Comparison of ENCODE assay signal across 19 mouse cellular contexts in the genomic region with DNA sequence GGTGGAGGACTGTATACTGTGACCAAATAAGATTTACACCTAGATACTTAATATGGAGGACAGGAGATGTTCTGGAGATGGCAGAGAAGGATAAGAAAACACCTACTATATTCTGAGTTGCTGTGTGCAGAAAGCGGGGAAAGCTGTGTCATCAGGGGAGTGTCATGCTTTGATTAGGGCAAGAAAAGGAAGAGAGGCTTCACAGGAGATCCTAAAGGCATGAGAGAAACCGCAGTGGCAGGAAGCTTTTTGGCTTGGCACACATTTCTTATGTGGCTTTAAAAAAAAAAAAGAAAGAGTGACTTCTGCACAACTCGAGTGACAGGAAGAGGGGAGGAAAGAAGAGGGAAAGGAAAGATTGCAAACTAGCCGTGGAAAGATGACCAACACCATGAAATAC. TPM values are rescaled to one million over a fixed set of nuclear protein-coding genes. Genes with fewer than 3 reads are reported as not detected.
DNase-seq lines count a peak whose midpoint lies in the region; ATAC-seq and TF ChIP-seq lines count a peak whose summit lies in the region.
"Had no signal": no experiment of that assay in that cellular context is flagged by ENCODE, and none has a peak within 500 bp of the region (broad histone marks: within the 10 kb centered on the region; RNA-seq: fewer than 3 reads in every experiment).

No protein-coding gene starts in this region.

- no peak overlapping the region for H3K4me3 ChIP-seq in heart, embryonic 13.5 days
- no peak overlapping the region for H3K4me3 ChIP-seq in heart, adult 2 months
- H3K4me3 ChIP-seq: intestine, embryonic 15.5 days; left cerebral cortex, adult 2 months had no signal

- no peak for TF ChIP-seq EP300 in heart, adult 2 months (IDR thresholded peaks at IDR 0.05; ENCODE audit: insufficient read depth, low read depth, low read length)

- H3K27me3 ChIP-seq in heart, embryonic 13.5 days (replicated peaks): no peaks in the 10 kb centered on the region
- no peaks in the 10 kb centered on the region for H3K27me3 ChIP-seq in heart, adult 2 months (ENCODE audit: control insufficient read depth, insufficient read depth, low read length)
- H3K27me3 ChIP-seq: intestine, embryonic 15.5 days; Patski had no signal

- TF ChIP-seq CTCF in heart, adult 2 months (IDR thresholded peaks at IDR 0.05): no peak

- peaks cover 7% of the 10 kb centered on the region for H3K79me2 ChIP-seq in heart, adult 2 months (replicated peaks; ENCODE audit: control insufficient read depth, insufficient read depth, low read length)

- ATAC-seq in heart, embryonic 13.5 days (ENCODE audit: extremely low read depth, insufficient number of reproducible peaks, low FRiP score, low TSS enrichment): no peak
- ATAC-seq in megakaryocyte progenitor cell, adult 5-6 weeks (replicated peaks; ENCODE audit: poor library complexity): peak; percentile 41
- ATAC-seq: intestine, embryonic 15.5 days; Patski had no signal

- no peak overlapping the region for H3K9ac ChIP-seq in heart, embryonic 13.5 days
- H3K9ac ChIP-seq in heart, adult 2 months (ENCODE audit: low read depth, low read length): no peak overlapping the region
- H3K9ac ChIP-seq: intestine, embryonic 15.5 days had no signal

- peaks cover 51% of the 10 kb centered on the region for H3K4me1 ChIP-seq in heart, embryonic 13.5 days
- peaks cover 7% of the 10 kb centered on the region for H3K4me1 ChIP-seq in heart, adult 2 months (ENCODE audit: control insufficient read depth, insufficient read depth, low read length)
- H3K4me1 ChIP-seq: intestine, embryonic 15.5 days had no signal

- H3K27ac ChIP-seq in heart, embryonic 13.5 days (replicated peaks): peak overlapping the region; percentile 31; the same call in 1 of the 2 replicates
- H3K27ac ChIP-seq in heart, adult 2 months: no peak overlapping the region
- H3K27ac ChIP-seq: intestine, embryonic 15.5 days; left cerebral cortex, adult 2 months had no signal

- no peaks in the 10 kb centered on the region for H3K9me3 ChIP-seq in heart, embryonic 13.5 days
- H3K9me3 ChIP-seq: intestine, embryonic 15.5 days had no signal

- H3K36me3 ChIP-seq in heart, embryonic 13.5 days: no peaks in the 10 kb centered on the region
- H3K36me3 ChIP-seq in heart, adult 2 months (ENCODE audit: control insufficient read depth, insufficient read depth, low read length): peaks cover 19% of the 10 kb centered on the region
- H3K36me3 ChIP-seq: intestine, embryonic 15.5 days had no signal

- TF ChIP-seq POLR2A in heart, adult 2 months (IDR thresholded peaks at IDR 0.05; ENCODE audit: insufficient read depth, low read depth, low read length): no peak

- intact Hi-C loops in heart, adult 2 months (cut with DNase I): no loop called here

- DNase-seq in heart, adult 2 months: no peak
- DNase-seq in liver: peak; percentile 16
- no peak for DNase-seq in cerebellum, postnatal 36 days
- no peak for DNase-seq in left cerebral cortex, adult 18-20 months (ENCODE audit: low spot score in 2 of 2)
- DNase-seq in embryo, embryonic 9.5 days (ENCODE audit: extremely low spot score): no peak
- DNase-seq in right cerebral cortex, postnatal 10 days (ENCODE audit: low spot score in 2 of 2): no peak
- DNase-seq: adrenal gland, postnatal 10 days; B cell, adult 2 months; cerebellum, adult 11 months; gastrocnemius, postnatal 14 days; kidney, postnatal 14 days; right cerebral cortex, postnatal 4 days had no signal

- peak overlapping the region; percentile 20; the same call in 1 of the 2 replicates for H3K4me2 ChIP-seq in heart, embryonic 13.5 days
- H3K4me2 ChIP-seq: intestine, embryonic 15.5 days had no signal

- WGBS in heart, embryonic 13.5 days: 52% methylated on average over 4 of the region's 4 CpGs
- 24% methylated on average over 4 of the region's 4 CpGs for WGBS in heart, adult 2 months

RNA-seq across cellular contexts. Expression of a gene that starts 4.5 kb away (rescaled TPM):
- polyA plus RNA-seq in heart, embryonic 13.5 days (2015; fragmentation: Nextera tagmentation; extraction: Ambion mirVana): 10.1 TPM in 2 replicates
- 10 to 100 TPM; 62.6 to 82.3 TPM for total RNA-seq in heart, adult 2 months (2021)
- 22.0 and 44.5 TPM in 2 replicates for polyA plus RNA-seq in heart, adult 2 months (2012; rRNA removed)
- total RNA-seq in megakaryocyte progenitor cell, adult 5-6 weeks (2015): 27.6 and 31.8 TPM in 2 replicates
- 24.3 and 27.5 TPM in 2 replicates for total RNA-seq in megakaryocyte progenitor cell, adult 5-6 weeks (2017)
- total RNA-seq in left cerebral cortex, adult 18-20 months (2021): 10 to 100 TPM; 47.1 to 50.7 TPM

RNA-seq across cellular contexts. Expression of a gene that starts 21.8 kb away (rescaled TPM):
- 0.48 and 0.76 TPM in 2 replicates for polyA plus RNA-seq in heart, embryonic 13.5 days (2015; fragmentation: Nextera tagmentation; extraction: Ambion mirVana)
- total RNA-seq in heart, adult 2 months (2021): under 1 TPM in 1 of 2 experiments, not detected in 1; 0.52 TPM
- 0.53 and 0.61 TPM in 2 replicates for polyA plus RNA-seq in heart, adult 2 months (2012; rRNA removed)
- total RNA-seq in megakaryocyte progenitor cell, adult 5-6 weeks (2015): 1.3 TPM in 1 of 2 replicates, not detected in the other
- total RNA-seq in megakaryocyte progenitor cell, adult 5-6 weeks (2017): 0.20 TPM in 1 of 2 replicates, not detected in the other
- total RNA-seq in left cerebral cortex, adult 18-20 months (2021): under 1 TPM; 0.45 to 0.79 TPM

RNA-seq across cellular contexts. Expression of a gene that starts 22.3 kb away (rescaled TPM):
- polyA plus RNA-seq in heart, embryonic 13.5 days (2015; fragmentation: Nextera tagmentation; extraction: Ambion mirVana): 24.9 and 30.1 TPM in 2 replicates
- total RNA-seq in heart, adult 2 months (2021): 1 to 10 TPM; 6.8 to 7.0 TPM
- 6.7 and 10.3 TPM in 2 replicates for polyA plus RNA-seq in heart, adult 2 months (2012; rRNA removed)
- total RNA-seq in megakaryocyte progenitor cell, adult 5-6 weeks (2015): 17.6 and 19.9 TPM in 2 replicates
- total RNA-seq in megakaryocyte progenitor cell, adult 5-6 weeks (2017): 9.4 and 10.3 TPM in 2 replicates
- total RNA-seq in left cerebral cortex, adult 18-20 months (2021): 10 to 100 TPM; 15.1 to 16.7 TPM

RNA-seq across cellular contexts. Expression of a gene that starts 49.7 kb away (rescaled TPM):
- 0.11 TPM in 1 of 2 replicates, not detected in the other for polyA plus RNA-seq in heart, embryonic 13.5 days (2015; fragmentation: Nextera tagmentation; extraction: Ambion mirVana)
- total RNA-seq in heart, adult 2 months (2021): not detected
- not detected in 2 replicates for polyA plus RNA-seq in heart, adult 2 months (2012; rRNA removed)
- total RNA-seq in megakaryocyte progenitor cell, adult 5-6 weeks (2015): not detected in 2 replicates
- not detected in 2 replicates for total RNA-seq in megakaryocyte progenitor cell, adult 5-6 weeks (2017)
- under 1 TPM; 0.45 to 0.77 TPM for total RNA-seq in left cerebral cortex, adult 18-20 months (2021)
- total RNA-seq: gastrocnemius, postnatal 14 days; heart, postnatal 25 days had no signal
- polyA plus RNA-seq: stomach, embryonic 16.5 days had no signal
